Mouse (Mus musculus) C2C12 (cell line): ENCODE results near the gene Glyctk.

ENCODE experiments used
- CTCF ChIP-seq: IDR thresholded peaks from one replicate; pipeline ENCODE4 v1.5.1; 2011; ENCODE audit not compliant: control insufficient read depth, insufficient read depth, insufficient read length
- MAX ChIP-seq: IDR thresholded peaks from one replicate; pipeline ENCODE4 v1.6.1; 2011; ENCODE audit warnings: mild to moderate bottlenecking, control low read depth
- MYOD1 ChIP-seq: IDR thresholded peaks from one replicate; pipeline ENCODE4 v1.6.1; 2011; ENCODE audit warnings: low read depth; ENCODE audit not compliant: control insufficient read depth, insufficient read length
- MYOG ChIP-seq: IDR thresholded peaks from one replicate; pipeline ENCODE4 v1.6.1; 2011; ENCODE audit not compliant: control insufficient read depth, insufficient read length; ENCODE audit errors: extremely low read depth

DNA sequence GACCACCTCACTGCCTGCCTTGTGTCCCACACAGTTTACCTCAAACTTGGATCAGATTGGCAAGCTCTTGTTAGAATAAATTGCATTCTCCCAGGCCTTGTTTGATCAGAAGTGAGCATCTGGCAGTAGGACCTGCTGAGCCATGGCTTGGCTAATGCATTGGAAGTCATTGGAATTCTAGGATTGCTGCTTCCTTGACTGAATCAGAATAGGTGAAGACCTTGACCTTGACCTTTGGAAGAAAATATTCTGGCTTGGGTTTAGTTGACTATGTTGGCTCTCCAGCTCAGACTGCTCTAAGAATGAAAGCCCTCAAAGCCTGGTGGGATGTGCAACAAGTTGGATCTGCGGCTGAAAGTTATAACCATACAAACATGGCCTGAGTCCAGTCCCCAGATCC, 33.4 kb upstream of the Glyctk start:
- TF ChIP-seq CTCF (no peak), MYOG (no peak), MAX (no peak), MYOD1 (no peak)
